Mouse (Mus musculus) CD4-positive naive resting alpha-beta T cell, adult 76 days (primary cell): Measurements from ENCODE around the gene Srpx. TPM values are rescaled to one million over a fixed set of nuclear protein-coding genes. Genes with fewer than 3 reads are reported as not detected.

Experiments
- total RNA-seq: library from RNA; stranded (reverse); gene quantifications from one replicate; pipeline ENCODE4 v1.2.4, GENCODE M21; 2023

The Srpx gene
- not detected for total RNA-seq

GRCm38 (mm10) chrX:10117065-10117719, at the start of gene Srpx:
TSS of gene Srpx (minus strand) at chrX:10117709.

Other genes with a start within 250 kb of the Srpx start
- gene Sytl5, start 232.1 kb downstream of the Srpx start, total RNA-seq = not detected
- gene Rpgr, start 99.2 kb upstream of the Srpx start, total RNA-seq = 4.0 TPM
- not detected for gene Otc, start 134.6 kb upstream of the Srpx start, total RNA-seq